In genomic region chr14:54976633-54977032, GRCm38 (mm10) we compare ENCODE assay signal across 33 mouse cellular contexts. TPM values are rescaled to one million over a fixed set of nuclear protein-coding genes. Genes with fewer than 3 reads are reported as not detected.
DNase-seq lines count a peak whose midpoint lies in the region; ATAC-seq and TF ChIP-seq lines count a peak whose summit lies in the region.
"Had no signal": no experiment of that assay in that cellular context is flagged by ENCODE, and none has a peak within 500 bp of the region (broad histone marks: within the 10 kb centered on the region; RNA-seq: fewer than 3 reads in every experiment).

Gene Gm17428, plus strand, starts transcription at chr14:54976933.

- peak within 1 kb of the TSS; percentile 62 for H3K27ac ChIP-seq in heart, embryonic 11.5 days (ENCODE audit: low read depth, low read length)
- H3K27ac ChIP-seq in heart, embryonic 14.5 days (replicated peaks in 1 of 2; ENCODE audit: control insufficient read depth in 1 of 2, insufficient read depth in 1 of 2, low read depth in 2 of 2, low read length in 2 of 2) = peak within 1 kb of the TSS; percentile 60 to 82
- H3K27ac ChIP-seq in heart, postnatal 0 days (ENCODE audit: low read depth) = peak within 1 kb of the TSS; percentile 96
- H3K27ac ChIP-seq: embryonic facial prominence, embryonic 12.5 days; embryonic facial prominence, embryonic 15.5 days; gastrocnemius, adult 2 months; hindbrain, embryonic 12.5 days; hindbrain, embryonic 15.5 days had no signal

- WGBS in heart, embryonic 11.5 days (ENCODE audit: insufficient replicate concordance) = 58% methylated on average over 1 of the region's 1 CpGs
- 41% methylated on average over 1 of the region's 1 CpGs for WGBS in heart, embryonic 14.5 days
- 23% methylated on average over 1 of the region's 1 CpGs for WGBS in heart, postnatal 0 days

- no peaks in the 10 kb centered on the region for H3K9me3 ChIP-seq in heart, embryonic 11.5 days (replicated peaks; ENCODE audit: control insufficient read depth, low read length)
- no peaks in the 10 kb centered on the region for H3K9me3 ChIP-seq in heart, embryonic 14.5 days (ENCODE audit: control insufficient read depth, low read length)
- H3K9me3 ChIP-seq in heart, postnatal 0 days (replicated peaks; ENCODE audit: control insufficient read depth, low read length) = no peaks in the 10 kb centered on the region
- H3K9me3 ChIP-seq: embryonic facial prominence, embryonic 12.5 days; embryonic facial prominence, embryonic 15.5 days; hindbrain, embryonic 12.5 days; hindbrain, embryonic 15.5 days had no signal

- no peak for TF ChIP-seq CTCF in heart, postnatal 0 days (IDR thresholded peaks at IDR 0.05; ENCODE audit: low read depth)

- H3K36me3 ChIP-seq in heart, embryonic 11.5 days (ENCODE audit: control insufficient read depth, insufficient read depth, low read length) = peaks cover 5% of the 10 kb centered on the region
- H3K36me3 ChIP-seq in heart, embryonic 14.5 days (ENCODE audit: control insufficient read depth, insufficient read depth, low read length) = peaks cover 87% of the 10 kb centered on the region
- H3K36me3 ChIP-seq in heart, postnatal 0 days (replicated peaks; ENCODE audit: control insufficient read depth, insufficient read depth, low read length) = peaks cover 80% of the 10 kb centered on the region
- H3K36me3 ChIP-seq: embryonic facial prominence, embryonic 12.5 days; embryonic facial prominence, embryonic 15.5 days; hindbrain, embryonic 12.5 days; hindbrain, embryonic 15.5 days had no signal

- H3K9ac ChIP-seq in heart, embryonic 11.5 days (ENCODE audit: low read depth, low read length) = peak within 1 kb of the TSS; percentile 43; the same call in 1 of the 2 replicates
- H3K9ac ChIP-seq in heart, embryonic 14.5 days (ENCODE audit: low read length) = peak within 1 kb of the TSS; percentile 69
- no peak within 1 kb of the TSS; the same call in 1 of the 2 replicates for H3K9ac ChIP-seq in heart, postnatal 0 days (replicated peaks; ENCODE audit: low read depth, low read length)
- H3K9ac ChIP-seq: embryonic facial prominence, embryonic 12.5 days; embryonic facial prominence, embryonic 15.5 days; forebrain, postnatal 0 days; hindbrain, embryonic 12.5 days; hindbrain, embryonic 15.5 days had no signal

- intact Hi-C loops in heart, postnatal 10 days (cut with DNase I) = loop anchor here (1.0 kb wide), 1 partner anchor 28 kb away; no protein-coding TSS in a partner anchor
- intact Hi-C loops in heart, postnatal 36 days (cut with DNase I) = no loop called here

- no peaks in the 10 kb centered on the region for H3K27me3 ChIP-seq in heart, embryonic 11.5 days (ENCODE audit: control insufficient read depth, insufficient read depth, low read length)
- no peaks in the 10 kb centered on the region for H3K27me3 ChIP-seq in heart, embryonic 14.5 days (ENCODE audit: control insufficient read depth, insufficient read depth, low read length)
- H3K27me3 ChIP-seq in heart, postnatal 0 days (ENCODE audit: control insufficient read depth, insufficient read depth, low read length) = no peaks in the 10 kb centered on the region
- H3K27me3 ChIP-seq: embryonic facial prominence, embryonic 12.5 days; embryonic facial prominence, embryonic 15.5 days; hindbrain, embryonic 12.5 days; hindbrain, embryonic 15.5 days had no signal

- H3K4me1 ChIP-seq in heart, embryonic 11.5 days (ENCODE audit: control insufficient read depth, insufficient read depth, low read length) = peaks cover 9% of the 10 kb centered on the region; the same call in 1 of the 2 replicates
- H3K4me1 ChIP-seq in heart, embryonic 14.5 days (ENCODE audit: control insufficient read depth in 2 of 2, insufficient read depth in 2 of 2, low read length in 2 of 2) = peaks cover 5 to 10% of the 10 kb centered on the region in 2 experiments; a peak in 2 of 4 replicates
- 0 out of 2 replicates have a peak, but pooled peaks cover 4% of the 10 kb centered on the region for H3K4me1 ChIP-seq in heart, postnatal 0 days (ENCODE audit: control insufficient read depth, insufficient read depth)
- H3K4me1 ChIP-seq: embryonic facial prominence, embryonic 12.5 days; embryonic facial prominence, embryonic 15.5 days had no signal

- no peak for ATAC-seq in heart, embryonic 11.5 days (replicated peaks; ENCODE audit: insufficient number of reproducible peaks, low FRiP score, low TSS enrichment)
- no peak for ATAC-seq in heart, embryonic 14.5 days (ENCODE audit: insufficient number of reproducible peaks, insufficient read depth, low FRiP score, low read depth)
- no peak for ATAC-seq in heart, postnatal 0 days (ENCODE audit: insufficient read depth, low read depth)
- ATAC-seq: CD4-positive, CD25-positive, alpha-beta regulatory T cell, adult 4 months; forebrain, embryonic 14.5 days; forebrain, postnatal 0 days; intestine, postnatal 0 days had no signal

- no peak within 1 kb of the TSS for H3K4me3 ChIP-seq in heart, embryonic 11.5 days (ENCODE audit: low read depth, low read length)
- no peak within 1 kb of the TSS for H3K4me3 ChIP-seq in heart, embryonic 14.5 days (ENCODE audit: control insufficient read depth in 1 of 2, insufficient read depth in 1 of 2, low read depth in 1 of 2, low read length in 2 of 2)
- no peak within 1 kb of the TSS for H3K4me3 ChIP-seq in heart, postnatal 0 days (ENCODE audit: low read depth, low read length)
- H3K4me3 ChIP-seq: embryonic facial prominence, embryonic 12.5 days; embryonic facial prominence, embryonic 15.5 days; gastrocnemius, adult 2 months; hindbrain, embryonic 12.5 days; hindbrain, embryonic 15.5 days had no signal

- no peak within 1 kb of the TSS for H3K4me2 ChIP-seq in heart, embryonic 11.5 days
- peak within 1 kb of the TSS; percentile 46; the same call in 1 of the 2 replicates for H3K4me2 ChIP-seq in heart, embryonic 14.5 days (ENCODE audit: low read length)
- H3K4me2 ChIP-seq in heart, postnatal 0 days (ENCODE audit: low read depth, low read length) = peak within 1 kb of the TSS; percentile 30; the same call in 1 of the 2 replicates
- H3K4me2 ChIP-seq: embryonic facial prominence, embryonic 12.5 days; embryonic facial prominence, embryonic 15.5 days; hindbrain, embryonic 12.5 days; hindbrain, embryonic 15.5 days had no signal

- DNase-seq in heart, postnatal 10 days = no peak
- DNase-seq in heart, postnatal 36 days = no peak
- no peak for DNase-seq in heart, postnatal 0 days (ENCODE audit: low spot score)
- DNase-seq in heart, postnatal 4 days = no peak
- DNase-seq: adrenal gland, adult 2 months; adrenal gland, postnatal 14 days; cerebellum, adult 11 months; cerebellum, adult 2 months; cerebellum, adult 9-11 months; cerebellum, postnatal 25 days; forebrain, postnatal 0 days; gastrocnemius, adult 2 months; gastrocnemius, postnatal 14 days; kidney, adult 2 months had no signal

- TF ChIP-seq EP300 in heart, postnatal 0 days (IDR thresholded peaks at IDR 0.05; ENCODE audit: low read depth) = no peak

RNA-seq across cellular contexts. Expression of gene Gm17428, which starts in this region (rescaled TPM):
- not detected in 2 replicates for polyA plus RNA-seq in heart, embryonic 11.5 days (2014; fragmentation: Nextera tagmentation; extraction: Ambion mirVana)
- total RNA-seq in heart, postnatal 10 days (2021) = not detected
- polyA plus RNA-seq in heart, embryonic 14.5 days (2014; fragmentation: Nextera tagmentation; extraction: Ambion mirVana) = not detected in 2 replicates
- total RNA-seq in heart, postnatal 36 days (2021) = not detected
- total RNA-seq in heart, postnatal 0 days (2014; rRNA removed; ENCODE audit: low replicate concordance) = not detected in 2 replicates
- not detected in 2 replicates for polyA plus RNA-seq in heart, postnatal 0 days (2015; fragmentation: Nextera tagmentation; extraction: Ambion mirVana)
- total RNA-seq in heart, postnatal 4 days (2021) = not detected
- total RNA-seq: adrenal gland, adult 2 months; adrenal gland, postnatal 14 days; adrenal gland, postnatal 4 days; common myeloid progenitor, adult 5-6 weeks; forebrain, postnatal 0 days; gastrocnemius, adult 2 months; gastrocnemius, postnatal 14 days; gastrocnemius, postnatal 4 days; hematopoietic stem cell, adult 5-6 weeks; MEL had no signal
- polyA plus RNA-seq: adrenal gland, adult 2 months; C2C12; CD4-positive, CD25-positive, alpha-beta regulatory T cell, adult 4 months; cerebellum, adult 2 months; embryonic facial prominence, embryonic 12.5 days; embryonic facial prominence, embryonic 15.5 days; forebrain, embryonic 11.5 days; forebrain, embryonic 14.5 days; forebrain, postnatal 0 days; frontal cortex, adult 2 months; hindbrain, embryonic 12.5 days; hindbrain, embryonic 15.5 days; intestine, embryonic 14.5 days; intestine, postnatal 0 days; kidney, adult 2 months; kidney, embryonic 14.5 days had no signal
